Mouse (Mus musculus) adrenal gland, postnatal 10 days (tissue): ENCODE results near the gene Baz1a. TPM values are rescaled to one million over a fixed set of nuclear protein-coding genes. Genes with fewer than 3 reads are reported as not detected.

ENCODE experiments used
- DNase-seq: peaks from one replicate; pipeline ENCODE4 v3.0.0; 2021; ENCODE audit warnings: mixed read lengths
- long read RNA-seq, 2 experiments: library from polyadenylated mRNA; stranded (forward); transcript quantifications; one replicate each; pipeline ENCODE4 v2.0.0; 2021
- total RNA-seq, 2 experiments: library from RNA; stranded (reverse); gene quantifications; 2 replicates each; pipeline ENCODE4 v1.2.3; 2021

Gene Baz1a
- 10 to 100 TPM; 22.0 to 27.1 TPM for total RNA-seq
- long read RNA-seq, experiment 1, full-length matches to known transcripts = 1 of 15 reads
- long read RNA-seq, experiment 1, partial matches to known transcripts = 11 of 15 reads
- long read RNA-seq, experiment 1, other reads (novel, unspliced or antisense) = 3 of 15 reads
- long read RNA-seq, experiment 2, partial matches to known transcripts = 3 of 3 reads
- long read RNA-seq, experiment 2, other reads (novel, unspliced or antisense) = 0 of 3 reads

DNA sequence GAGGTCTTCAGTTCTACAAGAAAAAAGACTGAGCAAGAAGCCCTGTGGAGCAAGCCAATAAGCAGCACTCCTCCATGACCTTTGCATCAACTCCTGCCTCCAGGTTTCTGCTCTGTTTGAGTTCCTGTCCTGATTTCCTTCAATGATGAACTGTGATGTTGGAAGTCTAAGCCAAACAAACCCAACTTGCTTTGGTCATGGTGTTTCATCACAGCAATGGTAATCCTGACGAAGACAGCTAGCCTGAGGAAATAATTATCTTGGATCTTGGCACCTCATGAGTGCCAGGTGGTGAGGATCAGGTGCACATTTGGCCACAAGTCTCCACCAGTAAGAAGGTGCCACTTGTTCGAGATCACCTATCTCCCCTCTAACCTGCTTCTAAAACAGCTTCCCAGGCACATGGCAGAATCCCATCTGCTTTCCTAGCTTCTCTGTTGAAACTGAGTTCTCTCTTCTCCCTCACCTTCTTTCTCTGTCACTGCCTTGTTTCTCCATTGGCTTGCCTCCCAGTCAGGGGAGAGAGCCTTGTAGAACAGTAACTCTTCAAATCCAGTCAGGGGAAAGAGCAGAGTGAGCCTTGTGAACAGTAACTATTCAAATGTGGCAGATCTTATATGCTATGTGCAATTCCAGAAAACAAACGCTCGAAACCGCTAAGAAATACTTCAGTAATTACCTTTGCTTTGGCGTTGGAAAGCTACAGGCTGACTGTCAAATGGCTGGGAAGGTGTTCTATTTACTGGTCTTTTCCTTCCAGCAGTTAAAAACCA is at the start of gene Baz1a:
TSS of gene Baz1a (minus strand) at position 723 of the 773 bp plus-strand sequence.
- DNase-seq = no peak

DNA sequence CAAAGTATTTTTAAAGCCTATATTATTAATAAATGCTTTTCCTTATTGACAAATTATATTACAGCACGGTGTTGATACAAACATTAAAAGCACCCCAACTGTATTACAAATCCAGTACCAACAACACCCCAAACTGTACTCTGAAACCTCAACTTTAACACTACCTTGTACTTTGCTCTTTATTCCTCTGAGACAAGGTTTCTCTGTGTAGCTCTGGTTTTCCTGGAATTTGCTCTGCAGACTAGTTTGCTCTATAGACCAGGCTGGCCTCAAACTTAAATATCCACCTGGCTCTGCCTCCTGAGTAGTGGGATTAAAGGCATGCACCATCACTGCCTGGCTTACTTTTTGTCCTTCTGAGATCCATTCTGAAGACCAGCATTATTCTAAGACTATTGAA is 48.0 kb upstream of the Baz1a start:
- no peak for DNase-seq

DNA sequence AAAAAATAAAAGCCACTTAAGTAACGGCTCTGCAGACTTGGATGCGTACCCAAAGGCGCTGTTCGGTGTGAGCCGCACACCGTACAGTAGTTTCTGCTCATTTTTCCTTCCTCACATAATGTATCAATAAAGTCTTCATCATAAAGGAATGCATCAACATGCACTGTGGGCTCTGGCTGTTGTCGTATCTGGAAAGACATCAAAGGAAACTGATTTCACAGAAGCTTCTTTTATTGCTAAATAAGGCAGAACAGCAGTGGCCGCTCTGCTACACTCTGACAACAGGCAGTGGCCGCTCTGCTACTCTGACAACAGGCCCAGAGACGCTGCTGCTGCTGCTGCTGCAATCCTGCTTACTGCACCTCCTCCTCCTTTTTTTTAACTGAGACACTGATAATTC is 46.9 kb upstream of the Baz1a start:
- peak; percentile 30 for DNase-seq

DNA sequence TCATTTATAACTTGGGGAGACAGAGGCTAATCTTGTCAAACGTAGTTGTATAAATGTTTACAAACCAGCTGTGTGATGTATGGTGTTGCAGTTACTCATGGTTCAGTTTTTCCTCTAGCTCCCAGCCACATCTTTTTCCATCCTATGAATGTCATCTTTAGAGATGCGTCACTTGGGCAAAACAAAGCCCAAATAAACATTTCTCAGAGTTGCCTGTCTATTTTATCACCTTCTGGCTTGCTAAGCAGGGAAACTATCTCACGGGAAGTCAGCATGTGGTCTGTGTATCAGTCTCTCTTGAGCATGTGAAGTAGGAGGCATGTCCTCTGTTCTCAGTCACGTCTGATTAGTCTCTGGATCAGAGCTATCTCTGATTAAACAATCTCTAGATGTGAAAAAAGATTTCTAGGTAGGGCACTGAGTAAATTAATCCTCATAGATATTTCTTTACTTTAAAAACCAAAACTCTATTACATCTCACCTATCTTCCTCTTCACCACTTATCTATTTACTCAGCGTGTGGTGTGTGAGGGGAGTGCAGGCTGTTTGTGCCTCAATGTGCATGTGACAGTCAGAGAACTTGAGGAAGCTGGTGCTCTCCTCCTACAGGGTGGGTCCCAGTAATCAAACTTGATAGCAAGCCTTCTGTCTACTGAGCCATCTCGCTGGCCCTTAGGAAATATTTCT is 46.2 kb upstream of the Baz1a start:
- no peak for DNase-seq

DNA sequence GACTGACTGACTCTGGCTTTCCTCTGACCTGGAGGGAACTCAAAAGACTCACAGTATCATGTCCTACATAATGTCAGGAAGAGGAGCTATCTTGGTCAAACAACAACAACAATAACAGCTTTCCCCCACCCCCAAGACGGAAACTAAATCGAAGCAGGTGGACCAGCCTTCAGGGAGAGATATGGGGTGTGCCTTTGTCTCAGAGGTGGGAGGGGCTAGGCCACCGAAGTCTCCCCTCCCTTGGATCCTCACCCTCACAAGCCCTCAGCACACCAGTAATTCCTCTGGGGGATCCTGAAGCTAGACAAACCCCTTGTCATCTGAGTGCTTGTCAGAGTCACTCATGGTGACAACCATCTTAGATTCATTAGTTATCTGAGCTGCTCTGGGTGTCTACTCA is 45.7 kb upstream of the Baz1a start:
- no peak for DNase-seq

DNA sequence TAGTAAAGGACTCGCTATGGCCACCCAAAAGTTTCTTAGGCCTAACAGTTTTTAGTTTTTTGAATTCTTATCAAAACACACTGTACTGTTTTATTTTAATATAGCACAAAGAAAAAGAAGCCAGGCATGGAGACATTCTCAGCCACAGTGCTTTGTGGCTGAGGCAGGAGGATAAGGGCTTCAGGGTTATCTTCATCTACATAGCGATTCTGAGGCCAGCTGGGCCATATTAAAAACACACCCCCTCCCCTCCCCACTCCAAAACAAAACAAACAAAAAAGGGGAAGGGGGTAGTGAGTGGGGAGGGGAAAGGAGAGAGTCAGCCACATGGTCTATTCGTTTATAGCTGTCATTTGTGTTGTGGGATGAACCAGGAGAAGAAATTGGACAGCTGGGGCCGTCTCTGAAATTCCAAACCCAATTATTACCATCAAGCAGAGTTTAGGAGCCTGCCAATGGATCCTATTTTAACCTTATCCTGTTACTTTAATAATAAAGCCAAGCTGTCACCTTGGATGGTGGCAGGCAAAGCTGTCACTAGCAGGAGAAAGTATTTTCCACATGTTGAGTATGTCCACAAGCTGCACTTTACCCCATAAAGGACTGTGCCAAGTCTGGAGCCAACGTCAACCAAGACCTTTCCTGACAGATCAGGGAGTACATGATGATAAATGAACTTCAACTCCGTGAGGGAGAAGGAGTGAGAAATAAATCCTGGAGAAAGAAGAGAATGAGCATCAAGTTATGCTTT is 44.9 kb upstream of the Baz1a start:
- DNase-seq = peak; percentile 64

DNA sequence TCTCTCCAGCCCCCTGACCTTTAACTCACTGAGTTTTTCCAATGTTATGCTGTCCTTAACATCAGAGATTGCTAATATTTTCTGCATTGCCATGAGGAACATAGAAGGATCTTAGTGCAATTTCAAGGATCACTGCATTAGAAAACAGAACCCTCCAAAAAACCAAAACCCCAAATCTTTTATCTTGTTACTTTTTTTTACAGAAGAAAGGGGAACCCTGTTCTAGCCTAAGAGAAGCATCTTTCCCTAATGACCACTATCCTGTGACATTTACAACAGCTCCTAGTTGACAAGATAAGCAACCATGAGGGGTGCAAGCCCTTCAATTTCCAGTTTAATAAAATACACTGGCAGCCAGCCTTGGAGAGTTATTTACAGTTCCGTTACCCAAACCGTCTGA is 42.6 kb upstream of the Baz1a start:
- no peak for DNase-seq

DNA sequence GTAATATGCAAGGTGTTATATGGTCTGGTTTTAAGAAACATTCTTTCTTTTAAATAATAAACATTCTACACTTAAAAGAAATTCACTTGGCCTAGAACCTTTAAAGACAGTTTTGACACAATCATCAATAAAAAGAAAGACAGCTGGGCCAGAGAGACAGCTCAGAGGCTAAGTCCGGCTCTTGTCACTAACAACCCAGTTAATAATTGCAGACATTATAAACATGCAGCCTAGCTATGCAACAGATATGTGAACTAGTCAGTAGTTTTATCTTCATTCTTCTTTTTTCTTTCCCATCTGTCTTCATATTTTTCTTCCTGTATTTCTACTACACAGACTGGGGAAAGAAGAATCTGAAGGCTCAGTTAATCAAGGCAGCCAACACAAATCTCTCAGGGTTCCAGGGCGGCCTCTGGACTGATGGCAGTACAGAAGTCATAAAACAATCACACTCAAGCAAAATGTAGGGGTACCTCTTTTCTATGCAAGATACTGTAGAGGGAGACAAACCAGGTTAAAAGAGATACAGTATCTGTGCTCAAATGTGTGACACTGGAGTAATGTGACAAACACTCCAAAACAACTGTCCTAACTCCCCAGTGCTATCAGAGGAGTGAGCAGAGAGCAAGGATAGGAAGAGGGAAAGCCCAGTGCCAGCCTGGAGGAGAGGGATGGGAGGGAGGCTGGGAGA is 40.5 kb upstream of the Baz1a start:
- no peak for DNase-seq

DNA sequence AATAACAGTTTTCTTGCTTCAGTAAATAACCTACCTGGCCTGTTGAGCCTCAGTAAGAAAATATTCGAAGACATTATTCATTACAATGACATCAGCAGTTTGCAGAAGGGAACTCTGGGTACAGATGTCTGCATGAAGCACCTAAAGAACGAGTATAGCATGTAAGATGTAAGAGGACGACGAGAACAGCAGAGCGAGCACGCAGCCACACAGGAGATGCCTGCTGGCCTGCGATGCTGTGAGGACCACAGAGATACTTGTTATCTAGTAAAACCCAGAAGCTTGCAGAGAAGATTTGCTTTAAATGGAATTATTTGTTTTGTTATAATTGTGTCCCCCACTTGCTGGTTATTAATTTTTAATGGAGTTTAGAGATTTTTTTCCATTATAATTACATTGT is 39.1 kb upstream of the Baz1a start:
- no peak for DNase-seq

DNA sequence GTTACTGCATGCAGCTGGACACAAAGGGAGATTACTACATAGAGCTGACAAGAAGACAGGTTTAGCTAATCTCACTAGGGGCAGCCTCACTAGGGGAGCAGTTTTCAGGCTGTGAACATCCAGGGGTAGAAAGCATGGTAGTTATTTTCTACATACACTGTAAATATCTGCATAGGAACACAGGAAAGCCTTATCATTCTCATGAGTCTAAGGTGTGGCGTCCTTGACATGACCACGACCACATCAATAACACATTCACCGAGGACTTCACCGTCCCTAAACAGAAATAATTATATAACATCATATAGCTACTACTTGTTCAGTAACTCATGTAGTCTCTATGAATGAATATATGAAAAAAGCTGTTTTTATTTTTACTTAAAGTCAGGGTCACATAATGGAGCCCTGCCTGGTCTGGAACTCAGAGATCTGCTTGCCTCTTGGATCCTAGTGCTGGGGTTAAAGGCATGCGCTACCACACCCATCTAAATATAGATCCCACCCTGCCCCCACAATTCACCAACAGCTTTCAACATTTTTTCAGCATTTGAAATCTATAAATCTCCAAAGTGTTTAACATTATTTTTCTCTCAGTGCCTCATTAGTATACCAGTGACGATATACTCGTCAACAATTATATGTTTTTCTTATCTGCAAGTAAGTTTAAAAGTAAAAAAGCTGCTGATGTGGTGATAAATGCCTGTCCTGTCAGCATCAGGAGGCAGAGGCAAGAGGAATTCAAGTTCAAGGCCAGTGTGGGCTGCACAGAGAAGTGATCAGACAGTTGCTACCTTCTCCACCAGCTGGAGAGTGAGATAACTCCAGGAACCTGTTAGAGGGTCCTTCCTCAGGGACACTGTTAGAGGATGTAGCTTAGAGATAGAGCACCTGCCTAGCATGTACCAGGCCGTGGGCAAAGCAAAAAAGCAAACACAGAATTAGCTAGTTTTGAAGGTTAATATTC is 37.3 kb upstream of the Baz1a start:
- DNase-seq = no peak

DNA sequence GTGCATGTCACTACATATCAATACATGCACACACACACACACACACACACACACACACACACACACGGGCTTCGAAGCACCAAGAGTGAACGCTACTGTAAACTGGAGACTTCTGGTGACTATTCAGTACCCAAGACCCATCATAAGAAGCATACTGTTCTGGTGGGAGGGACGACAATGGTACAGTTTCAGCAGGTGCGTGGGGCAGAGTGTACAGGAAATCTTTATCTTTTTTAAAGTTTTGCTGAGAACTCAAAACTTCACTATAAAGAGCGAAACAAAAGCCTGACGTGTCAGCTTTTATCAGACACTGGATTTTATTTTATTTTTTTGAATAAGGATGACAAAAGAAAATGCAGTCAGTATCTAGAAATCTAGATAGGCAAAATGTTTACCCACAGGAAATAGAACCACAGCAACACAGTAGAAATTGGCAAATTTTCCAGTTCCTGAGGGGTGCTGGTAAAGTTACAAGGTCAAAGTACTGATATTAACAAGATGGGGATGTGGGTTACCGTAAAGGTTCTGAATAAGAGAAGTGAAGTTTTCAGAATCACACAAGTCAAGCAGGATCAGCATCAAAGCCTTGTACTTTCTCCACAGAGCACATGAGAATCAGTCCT is 35.7 kb upstream of the Baz1a start:
- DNase-seq = no peak

DNA sequence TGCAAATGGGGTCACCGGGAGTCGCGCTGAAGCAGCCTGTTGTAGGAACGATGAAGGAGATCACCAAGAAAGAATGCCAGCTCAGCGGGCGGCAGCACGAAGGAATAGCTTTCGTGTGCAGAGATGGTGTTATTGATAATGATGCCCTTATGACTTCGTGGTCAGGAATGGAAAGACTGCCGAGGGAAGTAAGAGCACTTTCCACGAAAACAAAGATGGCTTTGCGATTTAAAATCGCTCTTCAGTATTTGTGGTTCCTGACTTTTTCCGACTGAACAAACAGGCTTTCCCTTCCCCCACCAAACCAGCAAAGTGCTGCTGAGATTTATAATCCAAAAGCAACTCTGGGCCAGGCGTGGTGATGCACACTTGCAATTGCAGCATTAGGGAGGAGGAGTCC is 26.9 kb upstream of the Baz1a start:
- DNase-seq = no peak

DNA sequence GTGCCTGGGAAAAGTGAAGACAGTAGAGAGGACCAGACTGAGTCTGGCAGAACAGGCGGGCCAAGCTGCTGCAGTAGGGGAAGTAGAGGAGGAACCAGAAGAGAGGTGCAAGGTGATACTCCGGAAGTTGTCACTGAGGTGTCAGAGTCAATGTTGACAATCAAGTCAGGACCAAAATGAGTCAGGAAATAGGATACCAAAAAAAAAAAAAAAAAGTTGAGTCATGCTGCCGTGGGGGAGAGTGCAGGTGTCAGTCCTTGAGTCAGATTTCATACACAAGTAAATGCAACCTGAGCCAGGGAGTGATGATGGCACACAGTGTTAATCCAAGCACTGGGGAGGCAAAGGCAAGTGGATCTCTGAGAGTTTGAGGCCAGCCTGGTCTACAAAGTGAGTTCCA is 12.9 kb upstream of the Baz1a start:
- no peak for DNase-seq

DNA sequence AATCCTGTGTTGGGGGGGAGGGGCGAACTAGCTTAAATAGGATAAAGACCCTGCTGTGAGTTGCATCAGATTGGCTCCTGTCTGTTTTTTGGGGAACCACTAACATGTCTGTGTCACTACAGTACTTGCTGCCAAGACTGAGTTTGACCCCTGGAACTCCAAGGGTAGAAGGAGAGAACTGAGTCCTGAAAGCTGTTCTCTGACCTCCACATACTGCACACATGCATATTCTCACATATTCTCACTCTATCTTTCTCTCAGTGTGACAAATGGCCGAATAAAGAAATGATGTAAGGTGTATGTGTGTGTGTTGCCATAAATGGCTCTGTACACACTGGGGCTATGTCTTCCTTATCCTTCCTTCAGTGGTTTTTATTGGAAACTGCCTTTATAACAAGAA is 9.1 kb upstream of the Baz1a start:
- no peak for DNase-seq

DNA sequence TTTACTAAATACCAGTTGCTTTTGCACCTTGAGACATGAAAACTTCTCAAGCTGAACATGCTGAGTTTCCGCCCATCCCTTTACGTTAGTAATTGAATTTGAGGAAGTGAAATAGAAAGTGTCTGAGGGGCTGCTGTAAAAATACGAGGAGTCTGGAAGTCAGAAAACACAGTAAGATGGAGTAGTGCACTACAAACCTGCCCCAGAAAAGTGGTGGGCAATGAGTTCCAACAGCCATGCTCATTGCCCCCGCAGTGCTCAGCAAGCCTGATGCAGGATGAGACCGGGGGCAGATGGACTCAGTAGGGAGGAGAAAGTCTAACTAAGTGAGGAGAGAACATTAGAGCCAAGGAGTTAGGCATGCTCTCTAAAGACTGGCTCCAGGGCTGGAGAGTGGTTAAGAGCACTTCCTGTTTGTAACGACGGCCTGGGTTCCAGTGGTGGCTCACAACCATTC is 5.3 kb upstream of the Baz1a start:
- no peak for DNase-seq

DNA sequence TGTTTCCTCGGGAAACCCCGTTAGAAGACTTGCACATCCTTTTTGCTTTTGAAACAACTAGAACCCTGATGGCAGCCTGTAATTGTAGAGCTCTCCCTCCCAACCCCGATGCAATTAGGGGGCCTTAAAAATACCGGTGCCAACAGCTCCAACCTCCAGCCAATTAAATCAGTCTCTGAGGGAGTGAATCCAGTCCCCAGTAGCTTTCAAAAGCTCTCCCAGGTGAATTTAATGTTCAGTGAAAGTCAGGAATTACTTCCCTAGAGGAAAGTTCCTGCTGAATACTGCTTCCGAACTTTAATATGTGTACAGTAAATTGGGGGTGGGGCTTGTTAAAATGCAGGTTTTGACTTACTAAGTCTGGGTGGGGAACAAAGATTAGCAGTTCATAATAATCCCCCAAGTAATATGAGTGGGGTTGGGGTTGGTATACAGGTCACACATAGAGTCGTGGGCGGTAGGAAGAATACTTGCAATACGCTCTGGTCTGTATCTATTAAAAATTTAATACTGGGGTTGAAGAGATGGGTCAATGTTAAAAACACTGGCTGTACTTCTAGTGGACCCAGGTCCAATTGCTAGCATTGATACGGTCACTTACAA is 3.1 kb upstream of the Baz1a start:
- no peak for DNase-seq

DNA sequence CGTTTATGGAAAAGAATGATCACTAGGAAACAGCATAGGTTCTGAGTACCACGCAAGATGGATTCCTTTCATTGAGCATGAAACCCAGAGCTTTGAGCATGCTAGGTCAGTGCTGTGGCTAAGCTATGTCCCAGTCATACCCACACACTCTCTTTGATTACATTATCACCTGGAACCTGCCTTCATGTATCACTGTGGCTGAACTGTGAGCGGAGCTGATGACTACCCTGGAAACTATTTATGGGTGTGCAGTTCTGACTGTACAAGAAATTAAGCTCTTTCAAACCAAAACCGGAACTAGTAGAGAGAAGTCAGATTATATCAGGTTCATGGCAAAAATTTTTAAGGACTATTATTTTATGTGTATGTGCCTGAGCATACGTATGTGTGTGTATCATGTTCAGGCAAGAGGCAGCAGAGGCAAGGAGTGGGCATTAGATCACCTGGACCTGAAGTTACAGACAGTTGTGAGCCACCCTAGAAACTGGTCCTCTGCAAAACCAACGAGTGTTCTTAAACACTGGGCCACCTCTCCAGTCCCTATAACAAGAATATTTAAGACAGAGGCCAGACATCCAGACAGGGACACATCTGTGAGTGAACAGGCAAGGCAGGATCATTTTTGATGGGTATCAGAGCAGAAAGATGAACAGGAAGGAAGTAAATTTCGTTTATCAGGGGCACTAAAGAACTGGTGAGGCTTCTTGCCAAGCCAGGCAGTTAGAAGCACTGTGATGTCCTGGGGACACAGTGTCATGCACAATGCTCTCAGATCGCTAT is 2.4 kb upstream of the Baz1a start:
- no peak for DNase-seq

DNA sequence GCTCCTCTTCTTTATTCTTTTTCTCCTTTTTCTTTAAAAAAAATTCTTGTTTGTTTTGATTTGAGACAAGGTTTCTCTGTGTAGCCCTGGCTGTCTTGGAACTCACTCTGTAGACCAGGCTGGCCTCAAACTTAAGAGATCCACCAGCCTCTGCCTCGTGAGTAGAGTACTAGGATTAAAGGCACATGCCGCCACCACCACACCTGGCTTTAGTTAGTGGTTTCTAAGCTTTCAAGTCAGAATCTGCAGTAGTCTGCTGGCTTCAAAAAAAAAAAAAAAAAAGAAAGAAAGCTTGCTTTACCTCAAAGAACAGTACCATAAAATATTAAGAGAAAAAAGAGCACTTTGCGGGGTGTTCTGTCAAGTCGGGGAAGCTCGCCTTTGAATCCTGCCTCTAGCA is 1.3 kb upstream of the Baz1a start:
- no peak for DNase-seq

DNA sequence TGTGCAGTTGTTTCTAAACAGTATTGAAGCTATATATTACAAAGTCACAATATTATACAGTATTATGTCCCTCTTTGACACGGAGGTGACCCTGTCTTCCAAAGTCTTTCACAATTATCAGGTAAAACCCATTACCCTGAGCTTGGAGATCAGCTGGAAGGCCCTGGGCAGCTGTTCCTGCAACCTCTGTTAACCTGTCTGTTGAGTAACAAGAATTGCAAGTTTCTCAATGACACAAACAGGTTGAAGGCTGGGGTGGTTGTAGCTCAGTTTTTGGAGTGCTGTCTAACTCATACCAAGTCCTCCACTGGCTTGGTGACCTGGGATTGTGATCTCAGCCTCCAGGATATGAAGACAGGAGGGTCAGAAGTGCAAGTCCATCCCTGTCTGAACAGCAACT is 1.1 kb downstream of the Baz1a start:
- no peak for DNase-seq
